Mouse (Mus musculus): Measurements from ENCODE around the gene Nxnl2.

- TF ChIP-seq CTCF (IDR thresholded peaks at IDR 0.05; ENCODE audit: low read depth) (no peak), EP300 (IDR thresholded peaks at IDR 0.05; ENCODE audit: low read depth) (no peak)
Observed at GRCm38 (mm10) chr13:51221425-51222160, 50.8 kb downstream of the Nxnl2 start.

Data from liver, postnatal 0 days (tissue).